Mouse (Mus musculus): Measurements from ENCODE around the gene Gzf1. TPM values are rescaled to one million over a fixed set of nuclear protein-coding genes. Genes with fewer than 3 reads are reported as not detected.
A peak's percentile ranks its signal among the peaks of the same experiment; 100 is the strongest.

The Gzf1 gene
- polyA plus RNA-seq, 1 experiment from 2014 or later = 14.7 TPM

GRCm38 (mm10) chr2:148717072-148717471 is 36.2 kb downstream of the Gzf1 start:
- no peaks in the 10 kb centered on the region for H3K36me3 ChIP-seq (ENCODE audit: control insufficient read depth, insufficient read depth, low read length)
- no peak for ATAC-seq (replicated peaks; ENCODE audit: insufficient number of reproducible peaks, low FRiP score, low TSS enrichment)
- H3K27me3 ChIP-seq (ENCODE audit: control insufficient read depth, insufficient read depth, low read length) = no peaks in the 10 kb centered on the region
- H3K4me3 ChIP-seq (ENCODE audit: low read depth, low read length) = no peak overlapping the region
- H3K9ac ChIP-seq (ENCODE audit: low read depth, low read length) = no peak overlapping the region
- WGBS (ENCODE audit: insufficient replicate concordance) = 44% methylated on average over 2 of the region's 2 CpGs
- no peaks in the 10 kb centered on the region for H3K9me3 ChIP-seq (replicated peaks; ENCODE audit: control insufficient read depth, low read length)
- no peak overlapping the region for H3K4me2 ChIP-seq
- H3K27ac ChIP-seq (ENCODE audit: low read depth, low read length) = no peak overlapping the region
- 0 out of 2 replicates have a peak, but pooled peaks cover 6% of the 10 kb centered on the region for H3K4me1 ChIP-seq (ENCODE audit: control insufficient read depth, insufficient read depth, low read length)

DNA sequence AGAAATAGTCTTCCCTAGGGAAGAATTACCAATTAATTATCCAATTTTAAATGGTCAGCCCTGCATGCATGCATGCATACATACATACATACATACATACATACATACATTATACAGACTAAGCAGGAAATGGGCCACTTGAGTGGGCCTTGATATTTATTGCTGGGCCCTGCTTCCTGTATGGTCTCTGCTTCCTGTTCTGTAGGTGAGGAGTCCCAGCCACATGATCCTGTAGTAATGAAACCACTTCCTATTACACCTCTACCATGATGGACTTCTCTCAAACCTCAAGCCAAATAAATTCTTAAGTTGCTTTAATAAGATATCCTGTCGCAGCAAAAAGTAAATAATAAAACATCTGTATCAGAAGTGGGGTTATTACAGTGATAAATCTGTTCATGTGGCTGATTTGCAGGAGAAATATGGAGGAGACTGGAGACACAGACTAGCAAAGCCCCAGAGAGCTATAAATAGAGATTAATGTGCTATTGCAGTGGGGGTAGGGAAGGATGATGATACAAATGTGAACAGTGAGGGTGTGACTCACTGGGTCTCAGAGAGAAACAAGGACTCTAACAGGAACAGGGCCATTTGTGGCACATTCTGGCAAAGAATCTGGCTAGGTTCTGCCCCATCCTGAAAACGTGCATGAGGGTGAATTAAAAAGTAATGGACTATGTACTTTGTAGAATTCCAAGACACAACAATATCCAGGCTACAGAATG is 38.6 kb downstream of the Gzf1 start:
- no peaks in the 10 kb centered on the region for H3K36me3 ChIP-seq (ENCODE audit: control insufficient read depth, insufficient read depth, low read length)
- WGBS (ENCODE audit: insufficient replicate concordance) = 69% methylated on average over 2 of the region's 2 CpGs
- no peak overlapping the region for H3K4me3 ChIP-seq (ENCODE audit: low read depth, low read length)
- 0 out of 2 replicates have a peak, but pooled peaks cover 6% of the 10 kb centered on the region for H3K4me1 ChIP-seq (ENCODE audit: control insufficient read depth, insufficient read depth, low read length)
- no peak overlapping the region for H3K27ac ChIP-seq (ENCODE audit: low read depth, low read length)
- H3K9ac ChIP-seq (ENCODE audit: low read depth, low read length) = no peak overlapping the region
- no peak overlapping the region for H3K4me2 ChIP-seq
- no peaks in the 10 kb centered on the region for H3K27me3 ChIP-seq (ENCODE audit: control insufficient read depth, insufficient read depth, low read length)
- H3K9me3 ChIP-seq (replicated peaks; ENCODE audit: control insufficient read depth, low read length) = no peaks in the 10 kb centered on the region
- ATAC-seq (replicated peaks; ENCODE audit: insufficient number of reproducible peaks, low FRiP score, low TSS enrichment) = no peak

DNA sequence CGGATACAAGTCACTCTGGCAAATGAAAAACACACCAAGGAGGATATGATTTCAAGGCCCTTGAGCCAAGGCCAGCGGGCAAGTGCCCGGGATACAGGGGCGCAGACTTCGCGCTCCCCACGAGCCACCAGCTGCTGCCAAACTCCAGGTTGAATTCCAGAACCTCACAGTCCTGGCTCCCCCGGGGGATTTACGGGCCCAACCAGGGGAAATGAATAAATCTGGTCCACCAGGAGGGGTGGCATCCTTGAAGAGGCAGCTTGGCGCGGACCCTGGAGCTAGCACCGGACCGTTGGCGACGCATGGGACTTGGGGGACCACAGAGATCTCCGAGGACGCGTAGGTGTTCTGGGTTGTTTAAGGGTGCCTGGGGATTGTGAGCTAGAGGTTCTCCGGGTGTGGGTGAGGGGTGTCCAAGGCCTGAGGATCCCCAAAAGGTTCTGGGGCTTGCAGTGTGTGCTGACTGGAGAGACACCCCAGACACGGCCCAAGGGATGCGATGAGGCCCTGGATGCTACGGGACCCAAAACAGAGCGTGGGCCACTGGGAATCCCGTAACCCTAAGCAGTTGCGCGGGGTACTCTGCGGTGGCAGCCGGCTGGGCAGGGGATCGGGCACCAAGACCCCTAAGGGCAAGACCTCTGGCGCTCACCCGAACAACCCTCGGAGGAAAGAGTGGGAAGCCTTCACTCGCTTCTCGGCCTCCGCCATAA is 50.9 kb downstream of the Gzf1 start:
- WGBS (ENCODE audit: insufficient replicate concordance) = under 1% methylated on average over 35 of the region's 35 CpGs
- Histone ChIP-seq H3K27me3 (ENCODE audit: control insufficient read depth, insufficient read depth, low read length) (no peaks in the 10 kb centered on the region), H3K27ac (ENCODE audit: low read depth, low read length) (no peak overlapping the region), H3K36me3 (ENCODE audit: control insufficient read depth, insufficient read depth, low read length) (no peaks in the 10 kb centered on the region), H3K4me3 (ENCODE audit: low read depth, low read length) (peak overlapping the region; percentile 71), H3K4me1 (ENCODE audit: control insufficient read depth, insufficient read depth, low read length) (no peaks in the 10 kb centered on the region), H3K4me2 (peak overlapping the region; percentile 91), H3K9me3 (replicated peaks; ENCODE audit: control insufficient read depth, low read length) (no peaks in the 10 kb centered on the region), H3K9ac (ENCODE audit: low read depth, low read length) (peak overlapping the region; percentile 79)
- ATAC-seq (replicated peaks; ENCODE audit: insufficient number of reproducible peaks, low FRiP score, low TSS enrichment) = peak; percentile 44

DNA sequence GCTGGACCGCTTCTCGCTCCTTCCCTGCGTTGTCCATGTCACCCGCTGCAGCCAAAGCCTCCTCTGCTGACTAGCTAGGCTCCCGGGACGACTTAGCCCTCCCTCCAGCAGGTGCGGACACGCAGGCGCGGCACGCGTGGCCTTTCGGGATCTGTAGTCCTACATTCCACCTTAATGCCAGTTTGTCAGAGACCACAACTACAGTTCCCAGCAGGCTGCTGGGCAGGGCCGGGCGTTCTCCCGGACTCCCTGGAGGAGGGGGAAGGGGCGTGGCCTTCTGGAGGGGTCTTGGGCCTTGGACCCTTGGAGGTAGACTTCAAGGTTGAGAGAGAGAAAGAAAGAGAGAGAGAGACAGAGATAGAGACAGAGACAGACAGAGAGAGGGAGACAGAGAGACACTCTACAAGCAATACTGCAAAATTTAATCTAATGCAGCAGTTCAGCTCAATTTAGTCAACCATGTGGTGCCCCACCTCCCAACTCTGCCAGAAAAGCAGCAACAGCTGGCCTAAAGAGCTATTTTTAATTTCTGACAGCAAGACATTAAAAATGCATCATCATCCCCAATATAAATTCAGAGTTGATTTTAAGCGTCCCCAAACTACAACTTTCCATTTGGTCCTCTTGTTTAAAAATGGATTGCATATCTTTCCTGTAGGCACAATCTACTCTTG is 51.6 kb downstream of the Gzf1 start, which contains the start of gene Napb:
Gene Napb, minus strand, starts transcription at position 141 of the 674 bp plus-strand sequence.
- H3K4me1 ChIP-seq (ENCODE audit: control insufficient read depth, insufficient read depth, low read length) = no peaks in the 10 kb centered on the region
- 5% methylated on average over 18 of the region's 18 CpGs for WGBS (ENCODE audit: insufficient replicate concordance)
- peak within 1 kb of the TSS; percentile 91 for H3K4me2 ChIP-seq
- no peaks in the 10 kb centered on the region for H3K36me3 ChIP-seq (ENCODE audit: control insufficient read depth, insufficient read depth, low read length)
- H3K27ac ChIP-seq (ENCODE audit: low read depth, low read length) = no peak within 1 kb of the TSS
- H3K27me3 ChIP-seq (ENCODE audit: control insufficient read depth, insufficient read depth, low read length) = no peaks in the 10 kb centered on the region
- H3K9ac ChIP-seq (ENCODE audit: low read depth, low read length) = peak within 1 kb of the TSS; percentile 79
- peak within 1 kb of the TSS; percentile 71 for H3K4me3 ChIP-seq (ENCODE audit: low read depth, low read length)
- peak; percentile 96 for ATAC-seq (replicated peaks; ENCODE audit: insufficient number of reproducible peaks, low FRiP score, low TSS enrichment)
- H3K9me3 ChIP-seq (replicated peaks; ENCODE audit: control insufficient read depth, low read length) = no peaks in the 10 kb centered on the region

Other genes with a start within 250 kb of the Gzf1 start
- gene Cd93, start 237.5 kb upstream of the Gzf1 start, polyA plus RNA-seq (2014; fragmentation: Nextera tagmentation; extraction: Ambion mirVana) = 22.9 and 23.1 TPM in 2 replicates
- gene Nxt1, start 8.4 kb upstream of the Gzf1 start, polyA plus RNA-seq (2014; fragmentation: Nextera tagmentation; extraction: Ambion mirVana) = 71.3 and 71.6 TPM in 2 replicates
- 2.2 and 2.4 TPM in 2 replicates for gene Napb, start 51.4 kb downstream of the Gzf1 start, polyA plus RNA-seq (2014; fragmentation: Nextera tagmentation; extraction: Ambion mirVana)
- not detected in 2 replicates for gene Cstl1, start 69.3 kb downstream of the Gzf1 start, polyA plus RNA-seq (2014; fragmentation: Nextera tagmentation; extraction: Ambion mirVana)
- gene Cst11, start 90.5 kb downstream of the Gzf1 start, polyA plus RNA-seq (2014; fragmentation: Nextera tagmentation; extraction: Ambion mirVana) = not detected in 2 replicates
- gene 8030411F24Rik, start 101.0 kb downstream of the Gzf1 start, polyA plus RNA-seq (2014; fragmentation: Nextera tagmentation; extraction: Ambion mirVana) = not detected in 2 replicates
- gene Cst12, start 108.3 kb downstream of the Gzf1 start, polyA plus RNA-seq (2014; fragmentation: Nextera tagmentation; extraction: Ambion mirVana) = not detected in 2 replicates
- not detected in 2 replicates for gene Cst8, start 117.8 kb downstream of the Gzf1 start, polyA plus RNA-seq (2014; fragmentation: Nextera tagmentation; extraction: Ambion mirVana)
- gene Cst13, start 139.1 kb downstream of the Gzf1 start, polyA plus RNA-seq (2014; fragmentation: Nextera tagmentation; extraction: Ambion mirVana) = not detected in 2 replicates
- 1.9 and 2.3 TPM in 2 replicates for gene Cst9, start 154.1 kb downstream of the Gzf1 start, polyA plus RNA-seq (2014; fragmentation: Nextera tagmentation; extraction: Ambion mirVana)
- gene 9230104L09Rik, start 184.0 kb downstream of the Gzf1 start, polyA plus RNA-seq (2014; fragmentation: Nextera tagmentation; extraction: Ambion mirVana) = not detected in 2 replicates
- gene Cst3, start 194.7 kb downstream of the Gzf1 start, polyA plus RNA-seq (2014; fragmentation: Nextera tagmentation; extraction: Ambion mirVana) = 812 and 876 TPM in 2 replicates